Mouse (Mus musculus) spleen, adult 2 months (tissue): ENCODE results near the gene Fastkd2.

Experiments
- CTCF ChIP-seq: fragments of 200-500 bp; IDR thresholded peaks from 2 replicates; pipeline ENCODE4 v1.5.1; 2011; ENCODE audit warnings: mild to moderate bottlenecking, inconsistent platforms; ENCODE audit not compliant: insufficient read depth, insufficient read length, insufficient replicate concordance; ENCODE audit errors: extremely low read depth
- POLR2A ChIP-seq: fragments of 200-500 bp; IDR thresholded peaks from 2 replicates; pipeline ENCODE4 v1.6.1; 2011; ENCODE audit warnings: low read depth, low read length, inconsistent platforms

- no peak for TF ChIP-seq CTCF
- no peak for TF ChIP-seq POLR2A
Measured at GRCm38 (mm10) chr1:63763881-63764386, 33.5 kb downstream of the Fastkd2 start.
